Mouse (Mus musculus): ENCODE results near the gene Nlrp3. TPM values are rescaled to one million over a fixed set of nuclear protein-coding genes. Genes with fewer than 3 reads are reported as not detected.

The Nlrp3 gene
- polyA plus RNA-seq (2015; fragmentation: Nextera tagmentation; extraction: Ambion mirVana) = 0.14 and 0.56 TPM in 2 replicates

DNA sequence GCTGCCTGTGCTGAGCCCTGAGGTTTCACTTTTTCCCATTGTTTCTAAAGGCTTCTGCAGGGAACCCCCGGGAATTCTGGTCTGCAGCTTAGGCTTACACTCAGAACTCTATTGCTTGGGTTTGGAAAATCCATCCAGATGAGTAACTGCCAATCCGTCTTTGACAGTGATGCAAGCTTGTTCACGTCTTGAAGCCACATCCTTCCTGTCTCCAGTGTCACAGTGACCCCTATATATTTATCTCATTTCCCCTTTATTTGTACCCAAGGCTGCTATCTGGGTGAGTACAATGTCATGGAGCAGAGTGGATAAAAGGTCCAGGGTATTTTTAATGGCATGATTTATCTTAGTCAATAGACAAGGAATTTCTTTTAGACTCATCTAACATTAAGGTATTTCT lies at the start of gene Nlrp3:
Gene Nlrp3, plus strand, starts transcription at position 245 of the 400 bp plus-strand sequence.
- WGBS = 43% methylated on average over 3 of the region's 3 CpGs
- no peak for ATAC-seq (ENCODE audit: insufficient number of reproducible peaks, low FRiP score, low TSS enrichment, low read depth)

DNA sequence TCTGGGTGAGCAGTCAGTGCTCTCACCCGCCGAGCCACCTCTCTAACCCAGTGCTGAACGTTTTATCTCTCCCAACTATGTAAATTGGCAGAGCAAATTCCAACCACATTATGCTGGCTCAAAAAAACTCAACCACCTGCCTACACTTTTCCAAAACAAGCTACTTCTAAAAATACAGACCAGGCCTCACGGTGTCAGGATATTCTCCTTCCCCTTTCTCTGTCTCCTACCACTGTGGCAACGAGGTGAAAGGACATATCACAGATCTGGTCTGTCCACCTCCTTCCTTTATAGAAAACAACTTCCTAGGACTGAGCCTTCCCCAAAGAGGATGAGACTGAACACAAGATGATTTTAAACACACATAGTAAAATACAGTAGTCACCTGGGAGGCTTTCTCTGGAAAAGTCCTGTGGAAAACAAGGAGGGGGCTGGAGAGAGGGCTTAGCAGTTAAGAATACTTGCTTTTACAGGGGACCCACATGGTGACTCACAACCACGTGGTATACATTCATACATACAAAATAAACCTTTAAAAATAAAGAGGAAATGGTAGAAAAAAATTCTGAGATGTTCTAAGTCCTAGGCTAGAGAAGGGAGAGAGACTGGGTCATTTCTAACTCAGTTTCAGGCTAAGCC lies 44.6 kb upstream of the Nlrp3 start:
- Histone ChIP-seq H3K4me3 (no peak overlapping the region), H3K4me1 (no peaks in the 10 kb centered on the region), H3K9me3 (no peaks in the 10 kb centered on the region), H3K4me2 (no peak overlapping the region), H3K27me3 (no peaks in the 10 kb centered on the region), H3K9ac (no peak overlapping the region), H3K36me3 (peaks cover 99% of the 10 kb centered on the region), H3K27ac (no peak overlapping the region)
- no peak for ATAC-seq (ENCODE audit: insufficient number of reproducible peaks, low FRiP score, low TSS enrichment, low read depth)
- WGBS = 83% methylated on average over 6 of the region's 6 CpGs

More for the DNA sequence above, at the start of gene Nlrp3:
- Histone ChIP-seq H3K9ac (no peak within 1 kb of the TSS), H3K36me3 (no peaks in the 10 kb centered on the region), H3K27me3 (no peaks in the 10 kb centered on the region), H3K27ac (no peak within 1 kb of the TSS), H3K4me3 (no peak within 1 kb of the TSS), H3K4me1 (peaks cover 15% of the 10 kb centered on the region), H3K4me2 (no peak within 1 kb of the TSS), H3K9me3 (no peaks in the 10 kb centered on the region)

DNA sequence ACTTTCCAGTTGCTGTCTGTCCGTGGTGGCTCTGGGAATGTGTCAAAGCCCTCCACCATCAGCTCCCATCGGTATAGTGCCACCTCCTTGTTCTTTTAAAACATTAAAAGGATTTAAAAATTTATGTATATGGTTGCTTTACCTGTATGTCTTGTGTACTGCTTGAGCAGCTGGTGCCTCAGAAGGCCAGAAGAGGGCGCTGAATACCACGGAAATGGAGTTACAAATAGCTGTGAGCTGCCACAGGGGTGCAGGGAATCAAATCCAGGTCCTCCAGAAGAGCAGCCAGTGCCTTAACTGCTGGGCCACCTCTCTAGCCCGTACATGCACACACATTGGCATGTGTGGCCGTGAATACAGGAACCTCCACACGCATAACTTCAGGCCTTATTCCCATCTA lies 43.6 kb upstream of the Nlrp3 start:
- H3K27ac ChIP-seq = no peak overlapping the region
- no peaks in the 10 kb centered on the region for H3K27me3 ChIP-seq
- H3K9me3 ChIP-seq = no peaks in the 10 kb centered on the region
- no peaks in the 10 kb centered on the region for H3K4me1 ChIP-seq
- H3K36me3 ChIP-seq = peaks cover 99% of the 10 kb centered on the region
- no peak overlapping the region for H3K4me3 ChIP-seq
- H3K4me2 ChIP-seq = no peak overlapping the region
- WGBS = 91% methylated on average over 7 of the region's 7 CpGs
- no peak overlapping the region for H3K9ac ChIP-seq
- ATAC-seq (ENCODE audit: insufficient number of reproducible peaks, low FRiP score, low TSS enrichment, low read depth) = no peak

DNA sequence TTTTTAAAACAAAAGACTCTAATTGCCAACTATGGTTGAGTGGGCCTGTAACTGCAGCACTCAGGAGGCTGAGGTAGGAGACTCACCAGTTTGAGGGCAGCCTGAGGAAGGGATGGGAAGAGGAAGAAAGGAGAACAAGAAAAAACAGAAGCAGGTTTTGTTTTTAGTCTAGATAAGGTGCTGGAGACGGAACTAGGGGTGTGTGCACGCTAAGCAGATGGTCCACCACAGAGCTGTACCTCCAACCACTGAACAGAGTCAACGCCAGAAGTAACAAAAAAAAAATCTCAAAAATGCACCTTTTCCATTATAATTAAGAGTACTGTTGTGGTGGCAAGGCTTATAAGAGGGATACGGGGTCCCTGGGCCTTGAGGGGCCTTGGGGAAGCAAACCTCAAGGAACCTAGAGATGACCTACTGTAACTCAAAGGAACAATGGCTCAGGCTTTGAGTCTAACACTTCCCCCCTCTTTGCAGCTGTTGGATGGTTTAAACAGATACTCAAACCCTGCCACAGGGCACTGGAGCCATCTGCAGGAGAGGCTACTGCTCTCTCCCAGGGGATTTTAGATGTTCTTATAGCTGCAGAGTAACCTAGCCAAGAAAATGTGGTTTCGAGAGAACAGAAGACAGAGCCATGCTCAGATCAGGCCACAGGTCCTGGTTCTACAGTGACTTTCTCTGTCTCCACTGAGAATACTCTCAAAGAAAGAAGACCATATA lies 39.2 kb upstream of the Nlrp3 start:
- no peak overlapping the region for H3K4me2 ChIP-seq
- no peak for ATAC-seq (ENCODE audit: insufficient number of reproducible peaks, low FRiP score, low TSS enrichment, low read depth)
- 90% methylated on average over 5 of the region's 5 CpGs for WGBS
- no peaks in the 10 kb centered on the region for H3K27me3 ChIP-seq
- H3K4me1 ChIP-seq = peaks cover 11% of the 10 kb centered on the region
- no peaks in the 10 kb centered on the region for H3K9me3 ChIP-seq
- H3K36me3 ChIP-seq = peaks cover 69% of the 10 kb centered on the region
- H3K27ac ChIP-seq = no peak overlapping the region
- H3K4me3 ChIP-seq = no peak overlapping the region
- H3K9ac ChIP-seq = no peak overlapping the region

DNA sequence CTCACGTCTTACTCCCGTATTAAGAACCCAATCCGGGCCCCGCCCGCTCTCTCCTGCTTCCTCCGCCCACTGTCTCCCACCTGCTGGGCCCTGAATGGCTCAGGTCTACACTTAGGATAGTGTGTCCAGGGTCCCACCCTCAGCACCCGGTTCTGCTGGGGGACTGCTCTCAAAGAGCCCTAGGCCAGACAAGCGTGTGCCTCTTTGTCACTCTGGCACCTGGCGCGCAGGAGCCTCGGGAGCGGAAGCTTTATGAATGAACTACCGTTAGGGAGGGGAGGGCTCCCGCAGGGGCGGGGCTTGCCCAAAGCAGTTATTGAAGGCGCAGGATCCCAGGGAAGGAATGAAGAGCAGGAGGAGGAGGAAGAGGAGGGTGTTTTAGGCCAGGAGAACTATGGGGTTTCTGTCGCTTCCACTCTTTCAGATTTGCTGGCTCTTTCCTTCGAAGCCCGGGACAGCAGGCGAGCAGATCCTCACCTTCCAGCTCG lies 36.0 kb upstream of the Nlrp3 start:
- Histone ChIP-seq H3K9me3 (no peaks in the 10 kb centered on the region), H3K9ac (peak overlapping the region; percentile 95), H3K27me3 (no peaks in the 10 kb centered on the region), H3K27ac (peak overlapping the region; percentile 98), H3K4me1 (peaks cover 20% of the 10 kb centered on the region), H3K4me3 (peak overlapping the region; percentile 86), H3K36me3 (peaks cover 42% of the 10 kb centered on the region), H3K4me2 (peak overlapping the region; percentile 93)
- ATAC-seq (ENCODE audit: insufficient number of reproducible peaks, low FRiP score, low TSS enrichment, low read depth) = peak; percentile 5; the same call in 1 of the 2 replicates
- under 1% methylated on average over 21 of the region's 21 CpGs for WGBS

DNA sequence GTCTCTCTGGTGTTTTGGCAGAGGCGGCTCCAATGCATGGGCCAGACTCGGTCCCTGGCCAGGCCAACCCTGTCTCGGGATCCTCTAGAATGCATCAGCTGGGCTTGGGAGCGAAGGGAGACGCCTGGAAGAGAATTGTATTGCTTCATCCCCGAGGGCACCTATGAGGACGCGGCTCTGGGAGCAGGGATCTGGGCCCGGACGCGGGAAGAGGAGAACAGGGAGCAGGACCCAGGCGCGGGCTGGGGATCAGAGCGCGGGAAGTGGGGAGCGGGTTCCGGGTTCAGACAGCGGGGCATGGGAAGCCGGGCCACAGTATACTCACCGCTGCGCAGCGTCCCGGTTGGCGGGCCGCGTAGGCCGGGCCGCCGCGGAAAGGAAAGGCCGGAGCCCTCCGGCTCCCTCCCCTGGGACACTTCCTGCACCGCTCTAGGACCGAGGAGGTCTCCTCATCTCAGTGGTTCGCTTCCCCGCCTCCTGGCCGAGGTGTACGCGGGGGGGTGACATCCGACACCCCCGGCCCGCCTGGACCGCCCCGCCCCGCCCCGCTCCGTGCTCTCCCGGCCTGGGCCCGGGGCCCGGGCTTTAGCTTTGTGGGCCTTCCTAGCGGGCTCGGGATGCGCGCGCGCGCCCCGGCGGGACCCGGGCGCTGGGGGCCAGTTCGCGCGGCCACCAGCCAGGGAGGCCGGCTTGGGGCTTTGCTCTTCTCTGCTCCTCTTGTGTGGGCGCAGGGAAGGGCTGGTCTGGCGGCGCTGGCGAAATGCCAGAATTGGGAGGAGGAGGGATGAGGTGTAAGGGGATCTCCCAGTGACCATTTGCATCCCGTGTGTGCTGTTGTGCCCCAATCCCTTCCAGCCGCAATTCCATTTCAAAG lies 35.3 kb upstream of the Nlrp3 start:
- Histone ChIP-seq H3K4me2 (peak overlapping the region; percentile 93), H3K36me3 (peaks cover 40% of the 10 kb centered on the region), H3K9ac (peak overlapping the region; percentile 95), H3K4me3 (peak overlapping the region; percentile 86), H3K9me3 (no peaks in the 10 kb centered on the region), H3K4me1 (peaks cover 20% of the 10 kb centered on the region), H3K27ac (peak overlapping the region; percentile 98), H3K27me3 (no peaks in the 10 kb centered on the region)
- ATAC-seq (ENCODE audit: insufficient number of reproducible peaks, low FRiP score, low TSS enrichment, low read depth) = peak; percentile 96
- WGBS = under 1% methylated on average over 62 of the region's 71 CpGs

DNA sequence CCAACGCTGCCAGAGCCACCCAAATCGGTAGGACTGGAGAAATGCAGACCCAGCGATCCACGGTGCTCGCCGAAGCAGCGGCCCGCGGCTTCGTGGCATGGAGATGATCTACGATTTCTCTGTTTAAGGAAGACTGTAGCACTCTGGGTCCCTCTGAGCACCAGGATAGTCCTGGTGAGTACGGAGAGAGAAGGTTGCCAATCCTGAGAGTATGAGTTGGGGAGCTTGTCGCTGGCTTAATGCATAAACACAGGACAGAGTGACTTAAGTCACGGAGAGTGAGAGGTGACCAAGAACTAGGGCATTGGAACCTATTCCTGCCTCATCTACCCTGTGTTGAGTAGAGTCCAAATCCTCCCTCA lies 34.7 kb upstream of the Nlrp3 start:
- Histone ChIP-seq H3K4me2 (peak overlapping the region; percentile 93), H3K9me3 (no peaks in the 10 kb centered on the region), H3K4me1 (peaks cover 20% of the 10 kb centered on the region), H3K9ac (peak overlapping the region; percentile 95), H3K4me3 (peak overlapping the region; percentile 86), H3K27ac (peak overlapping the region; percentile 98), H3K27me3 (no peaks in the 10 kb centered on the region), H3K36me3 (peaks cover 40% of the 10 kb centered on the region)
- peak; percentile 5; the same call in 1 of the 2 replicates for ATAC-seq (ENCODE audit: insufficient number of reproducible peaks, low FRiP score, low TSS enrichment, low read depth)
- WGBS = 1% methylated on average over 14 of the region's 14 CpGs

DNA sequence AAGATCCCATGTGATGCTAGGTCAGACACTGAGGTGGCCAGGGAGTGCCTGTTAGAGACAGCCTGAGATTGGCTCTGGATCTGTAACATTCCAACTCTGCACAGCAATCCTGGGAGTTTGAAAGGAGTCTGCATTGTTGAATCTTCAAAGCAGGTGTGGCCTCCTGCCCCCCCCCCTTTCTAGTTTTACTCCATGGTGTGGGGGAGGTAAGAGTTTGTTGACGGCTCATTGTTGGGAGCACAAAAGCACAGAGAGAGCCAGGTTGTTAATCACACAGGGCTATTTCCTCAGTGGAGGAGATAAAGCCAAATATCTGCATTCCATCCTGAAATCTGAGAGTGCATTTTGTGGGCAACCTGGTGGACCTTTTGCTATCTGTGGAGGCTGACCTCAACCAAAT lies 29.8 kb upstream of the Nlrp3 start:
- no peak overlapping the region for H3K9ac ChIP-seq
- H3K4me3 ChIP-seq = no peak overlapping the region
- no peak overlapping the region for H3K4me2 ChIP-seq
- peaks cover 23% of the 10 kb centered on the region for H3K4me1 ChIP-seq
- H3K27me3 ChIP-seq = no peaks in the 10 kb centered on the region
- no peak overlapping the region for H3K27ac ChIP-seq
- WGBS = 65% methylated on average over 1 of the region's 1 CpGs
- ATAC-seq (ENCODE audit: insufficient number of reproducible peaks, low FRiP score, low TSS enrichment, low read depth) = no peak
- H3K9me3 ChIP-seq = no peaks in the 10 kb centered on the region
- peaks cover 19% of the 10 kb centered on the region for H3K36me3 ChIP-seq

DNA sequence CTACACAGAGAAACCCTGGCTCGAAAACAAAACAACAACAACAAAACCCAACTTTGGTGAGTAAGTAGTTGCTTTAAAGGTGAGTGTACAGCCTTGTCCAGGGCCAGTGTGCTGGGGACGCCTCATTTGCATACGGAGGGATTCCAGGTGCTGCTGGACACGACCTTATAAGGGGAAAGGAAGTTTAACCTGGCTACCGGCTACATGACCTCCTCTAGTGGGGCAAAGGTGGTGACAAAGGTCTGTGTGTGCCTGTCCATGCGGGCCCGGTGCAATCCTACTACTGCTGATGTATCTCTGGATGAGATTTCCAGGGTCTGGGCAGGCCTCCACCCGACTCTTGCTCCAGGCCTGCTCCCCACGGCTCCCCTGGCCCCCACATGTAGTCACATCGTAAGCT lies 28.6 kb upstream of the Nlrp3 start:
- Histone ChIP-seq H3K4me1 (peaks cover 15% of the 10 kb centered on the region), H3K9me3 (no peaks in the 10 kb centered on the region), H3K4me2 (no peak overlapping the region), H3K27ac (no peak overlapping the region), H3K36me3 (peaks cover 19% of the 10 kb centered on the region), H3K9ac (no peak overlapping the region), H3K27me3 (no peaks in the 10 kb centered on the region), H3K4me3 (no peak overlapping the region)
- whole genome bisulfite sequencing = 67% methylated on average over 10 of the region's 10 CpGs
- ATAC-seq (ENCODE audit: insufficient number of reproducible peaks, low FRiP score, low TSS enrichment, low read depth) = no peak

DNA sequence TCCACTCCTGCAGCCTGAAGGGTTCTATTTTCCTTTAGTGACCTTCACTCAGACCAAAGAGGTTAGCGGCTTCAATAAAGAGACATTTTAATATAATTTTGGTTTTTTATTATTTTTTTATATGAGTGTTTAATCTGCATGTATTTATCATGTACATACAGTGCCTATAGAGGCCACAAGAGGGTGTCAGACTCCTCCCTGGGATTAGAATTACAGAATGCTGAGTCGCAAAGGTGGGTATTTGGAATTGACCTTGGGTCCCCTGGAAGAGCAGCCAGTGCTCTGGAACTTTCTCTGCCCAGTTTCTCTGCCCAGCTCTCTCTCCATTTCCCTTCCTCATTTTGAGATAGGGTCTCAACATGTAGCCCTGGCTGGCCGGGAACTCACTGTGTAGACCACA lies 27.8 kb upstream of the Nlrp3 start:
- no peaks in the 10 kb centered on the region for H3K9me3 ChIP-seq
- no peak overlapping the region for H3K9ac ChIP-seq
- peaks cover 19% of the 10 kb centered on the region for H3K36me3 ChIP-seq
- WGBS = 82% methylated on average over 3 of the region's 3 CpGs
- no peak overlapping the region for H3K4me3 ChIP-seq
- no peaks in the 10 kb centered on the region for H3K27me3 ChIP-seq
- H3K4me1 ChIP-seq = peaks cover 12% of the 10 kb centered on the region; the same call in 1 of the 2 replicates
- H3K27ac ChIP-seq = no peak overlapping the region
- no peak overlapping the region for H3K4me2 ChIP-seq
- no peak for ATAC-seq (ENCODE audit: insufficient number of reproducible peaks, low FRiP score, low TSS enrichment, low read depth)

DNA sequence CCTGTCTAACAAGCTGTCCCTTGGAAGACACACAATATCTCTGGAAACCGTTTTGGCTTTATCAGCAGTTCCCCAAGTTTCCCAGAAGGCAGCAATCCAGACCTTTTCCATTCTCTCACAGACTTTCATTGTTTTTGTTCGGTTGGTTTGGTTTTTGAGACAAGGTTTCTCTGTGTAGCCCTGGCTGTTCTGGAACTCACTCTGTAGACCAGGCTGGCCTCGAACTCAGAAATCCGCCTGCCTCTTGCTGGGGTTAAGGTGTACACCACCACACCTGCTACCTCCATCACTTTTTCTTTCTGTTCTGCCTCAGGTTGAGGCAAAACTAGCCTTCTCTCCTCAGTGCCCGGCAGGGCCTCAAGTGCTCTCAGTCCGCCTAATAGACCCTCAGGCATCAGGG lies 27.0 kb upstream of the Nlrp3 start:
- WGBS = 51% methylated on average over 6 of the region's 6 CpGs
- Histone ChIP-seq H3K27ac (peak overlapping the region; percentile 65), H3K27me3 (no peaks in the 10 kb centered on the region), H3K4me1 (peaks cover 12% of the 10 kb centered on the region; the same call in 1 of the 2 replicates), H3K9me3 (no peaks in the 10 kb centered on the region), H3K4me2 (no peak overlapping the region), H3K4me3 (no peak overlapping the region), H3K36me3 (peaks cover 16% of the 10 kb centered on the region), H3K9ac (no peak overlapping the region)
- ATAC-seq (ENCODE audit: insufficient number of reproducible peaks, low FRiP score, low TSS enrichment, low read depth) = no peak

All from limb, embryonic 15.5 days (tissue).